Comparison of ENCODE assay signal across 22 mouse cellular contexts in genomic region chr1:131275577-131275976, GRCm38 (mm10). TPM values are rescaled to one million over a fixed set of nuclear protein-coding genes. Genes with fewer than 3 reads are reported as not detected.
A peak's percentile ranks its signal among the peaks of the same experiment; 100 is the strongest.
DNase-seq lines count a peak whose midpoint lies in the region; ATAC-seq and TF ChIP-seq lines count a peak whose summit lies in the region.
"Had no signal": no experiment of that assay in that cellular context is flagged by ENCODE, and none has a peak within 500 bp of the region (broad histone marks: within the 10 kb centered on the region; RNA-seq: fewer than 3 reads in every experiment).

No protein-coding gene starts in this region.

- WGBS in intestine, embryonic 15.5 days, result 73% methylated on average over 14 of the region's 14 CpGs
- WGBS in liver, embryonic 14.5 days (ENCODE audit: insufficient replicate concordance), result 52% methylated on average over 14 of the region's 14 CpGs
- WGBS in midbrain, embryonic 16.5 days, result 78% methylated on average over 14 of the region's 14 CpGs

- no peak for ATAC-seq in intestine, embryonic 15.5 days
- ATAC-seq in liver, embryonic 14.5 days (ENCODE audit: insufficient read depth), result no peak
- no peak for ATAC-seq in midbrain, embryonic 16.5 days
- ATAC-seq: forebrain, postnatal 0 days; hindbrain, embryonic 16.5 days; midbrain, embryonic 15.5 days had no signal

- no peaks in the 10 kb centered on the region for H3K9me3 ChIP-seq in intestine, embryonic 15.5 days
- no peaks in the 10 kb centered on the region for H3K9me3 ChIP-seq in liver, embryonic 14.5 days (ENCODE audit: control insufficient read depth, low read length)
- H3K9me3 ChIP-seq in midbrain, embryonic 16.5 days (replicated peaks; ENCODE audit: control insufficient read depth, low read length, poor library complexity, severe bottlenecking), result no peaks in the 10 kb centered on the region
- H3K9me3 ChIP-seq: embryonic facial prominence, embryonic 10.5 days; G1E; midbrain, embryonic 15.5 days; neural tube, embryonic 13.5 days; stomach, embryonic 15.5 days had no signal

- no peak for TF ChIP-seq CTCF in liver, embryonic 14.5 days (IDR thresholded peaks at IDR 0.05; ENCODE audit: low read depth)

- H3K4me2 ChIP-seq in intestine, embryonic 15.5 days (replicated peaks), result 0 out of 2 replicates have a peak overlapping the region, but pooled peaks have one; percentile 52
- H3K4me2 ChIP-seq in liver, embryonic 14.5 days (ENCODE audit: low read depth), result peak overlapping the region; percentile 61
- no peak overlapping the region for H3K4me2 ChIP-seq in midbrain, embryonic 16.5 days (ENCODE audit: low read length)
- H3K4me2 ChIP-seq: midbrain, embryonic 15.5 days; neural tube, embryonic 13.5 days had no signal

- H3K27me3 ChIP-seq in intestine, embryonic 15.5 days (replicated peaks), result no peaks in the 10 kb centered on the region
- no peaks in the 10 kb centered on the region for H3K27me3 ChIP-seq in liver, embryonic 14.5 days (ENCODE audit: control insufficient read depth, insufficient read depth, low read length)
- no peaks in the 10 kb centered on the region for H3K27me3 ChIP-seq in midbrain, embryonic 16.5 days (ENCODE audit: control insufficient read depth, insufficient read depth, low read depth, low read length)
- H3K27me3 ChIP-seq: midbrain, embryonic 15.5 days; neural tube, embryonic 13.5 days; stomach, embryonic 15.5 days had no signal

- H3K9ac ChIP-seq in intestine, embryonic 15.5 days, result no peak overlapping the region
- no peak overlapping the region for H3K9ac ChIP-seq in liver, embryonic 14.5 days (replicated peaks)
- no peak overlapping the region for H3K9ac ChIP-seq in midbrain, embryonic 16.5 days (ENCODE audit: low read depth, low read length)
- H3K9ac ChIP-seq: forebrain, postnatal 0 days; midbrain, embryonic 15.5 days; neural tube, embryonic 13.5 days; stomach, embryonic 15.5 days had no signal

- TF ChIP-seq EP300 in liver, embryonic 14.5 days (IDR thresholded peaks at IDR 0.05; ENCODE audit: low read depth), result no peak

- peaks cover 23% of the 10 kb centered on the region for H3K4me1 ChIP-seq in intestine, embryonic 15.5 days (replicated peaks)
- H3K4me1 ChIP-seq in liver, embryonic 14.5 days (replicated peaks; ENCODE audit: control insufficient read depth in 2 of 2, insufficient read depth in 2 of 2, low read length in 1 of 2), result peaks cover 0 to 13% of the 10 kb centered on the region in 2 experiments; a peak in 2 of 4 replicates
- no peaks in the 10 kb centered on the region for H3K4me1 ChIP-seq in midbrain, embryonic 16.5 days (ENCODE audit: control insufficient read depth, insufficient read depth, low read length)
- H3K4me1 ChIP-seq: midbrain, embryonic 15.5 days; neural tube, embryonic 13.5 days had no signal

- H3K4me3 ChIP-seq in intestine, embryonic 15.5 days (replicated peaks), result no peak overlapping the region
- H3K4me3 ChIP-seq in liver, embryonic 14.5 days (ENCODE audit: insufficient read depth in 1 of 2, low read depth in 2 of 2, low read length in 2 of 2), result peak overlapping the region; percentile 14 to 38; a peak in 3 of 4 replicates
- H3K4me3 ChIP-seq in midbrain, embryonic 16.5 days (ENCODE audit: low read depth, low read length), result no peak overlapping the region
- H3K4me3 ChIP-seq: embryonic facial prominence, embryonic 10.5 days; left cerebral cortex, adult 2 months; midbrain, embryonic 15.5 days; myocyte; neural tube, embryonic 13.5 days had no signal

- H3K36me3 ChIP-seq in intestine, embryonic 15.5 days, result no peaks in the 10 kb centered on the region
- no peaks in the 10 kb centered on the region for H3K36me3 ChIP-seq in liver, embryonic 14.5 days (replicated peaks; ENCODE audit: control insufficient read depth, insufficient read depth, low read depth)
- no peaks in the 10 kb centered on the region for H3K36me3 ChIP-seq in midbrain, embryonic 16.5 days (ENCODE audit: control insufficient read depth, insufficient read depth, low read length)
- H3K36me3 ChIP-seq: embryonic facial prominence, embryonic 10.5 days; G1E; midbrain, embryonic 15.5 days; neural tube, embryonic 13.5 days; stomach, embryonic 15.5 days had no signal

- no peak overlapping the region for H3K27ac ChIP-seq in intestine, embryonic 15.5 days
- no peak overlapping the region for H3K27ac ChIP-seq in liver, embryonic 14.5 days
- H3K27ac ChIP-seq in midbrain, embryonic 16.5 days (ENCODE audit: low read length), result no peak overlapping the region
- H3K27ac ChIP-seq: embryonic facial prominence, embryonic 10.5 days; kidney, postnatal 0 days; left cerebral cortex, adult 2 months; midbrain, embryonic 15.5 days; neural tube, embryonic 13.5 days; stomach, embryonic 15.5 days had no signal

- peak; percentile 85 for DNase-seq in heart, adult 11 months
- no peak for DNase-seq in heart, adult 8-10 months (ENCODE audit: low spot score)
- no peak for DNase-seq in liver, embryonic 14.5 days (ENCODE audit: low read depth in 3 of 3, low spot score in 3 of 3)
- DNase-seq in spleen, postnatal 36 days (ENCODE audit: low spot score in 2 of 2), result no peak
- no peak for DNase-seq in embryo, embryonic 9.5 days (ENCODE audit: extremely low spot score)
- DNase-seq: cerebellum, adult 11 months; cerebellum, adult 9-11 months; forebrain, postnatal 0 days; gastrocnemius, postnatal 36 days; layer of hippocampus, adult 9-11 months; lung, postnatal 4 days had no signal

RNA-seq across cellular contexts. Expression of gene Ikbke, which starts 3.8 kb away (rescaled TPM):
- 1 to 10 TPM in 3 of 4 experiments, under 1 TPM in 1; 0.95 to 1.4 (median 1.1) TPM for total RNA-seq in heart, adult 8-10 months (2022)
- 7.3 and 9.6 TPM in 2 replicates for polyA plus RNA-seq in intestine, embryonic 15.5 days (2015; fragmentation: Nextera tagmentation; extraction: Ambion mirVana)
- 6.1 and 6.4 TPM in 2 replicates for polyA plus RNA-seq in liver, embryonic 14.5 days (2012; rRNA removed)
- 4.9 and 5.7 TPM in 2 replicates for polyA plus RNA-seq in liver, embryonic 14.5 days (2014; fragmentation: Nextera tagmentation; extraction: Ambion mirVana)
- polyA plus RNA-seq in midbrain, embryonic 16.5 days (2015; fragmentation: Nextera tagmentation; extraction: Ambion mirVana), result 0.73 and 0.77 TPM in 2 replicates

RNA-seq across cellular contexts. Expression of gene Rassf5, which starts 30.5 kb away (rescaled TPM):
- 1 to 10 TPM; 1.4 to 2.6 (median 1.5) TPM for total RNA-seq in heart, adult 8-10 months (2022)
- 2.8 and 3.1 TPM in 2 replicates for polyA plus RNA-seq in intestine, embryonic 15.5 days (2015; fragmentation: Nextera tagmentation; extraction: Ambion mirVana)
- polyA plus RNA-seq in liver, embryonic 14.5 days (2012; rRNA removed), result 2.1 TPM in 2 replicates
- 3.6 and 3.7 TPM in 2 replicates for polyA plus RNA-seq in liver, embryonic 14.5 days (2014; fragmentation: Nextera tagmentation; extraction: Ambion mirVana)
- 3.4 and 4.0 TPM in 2 replicates for polyA plus RNA-seq in midbrain, embryonic 16.5 days (2015; fragmentation: Nextera tagmentation; extraction: Ambion mirVana)

Comparison
In these comparisons a context has a peak if more than half of its experiments do, and no peak if none do; other contexts are left out.
1. H3K4me3 ChIP-seq: peak in liver, embryonic 14.5 days (2 of 2); none in intestine, embryonic 15.5 days (single experiment) and midbrain, embryonic 16.5 days (single experiment).